Mouse (Mus musculus): ENCODE results near the gene Slc50a1. TPM values are rescaled to one million over a fixed set of nuclear protein-coding genes. Genes with fewer than 3 reads are reported as not detected.

Slc50a1 gene
- polyA plus RNA-seq, 1 experiment = not detected

DNA sequence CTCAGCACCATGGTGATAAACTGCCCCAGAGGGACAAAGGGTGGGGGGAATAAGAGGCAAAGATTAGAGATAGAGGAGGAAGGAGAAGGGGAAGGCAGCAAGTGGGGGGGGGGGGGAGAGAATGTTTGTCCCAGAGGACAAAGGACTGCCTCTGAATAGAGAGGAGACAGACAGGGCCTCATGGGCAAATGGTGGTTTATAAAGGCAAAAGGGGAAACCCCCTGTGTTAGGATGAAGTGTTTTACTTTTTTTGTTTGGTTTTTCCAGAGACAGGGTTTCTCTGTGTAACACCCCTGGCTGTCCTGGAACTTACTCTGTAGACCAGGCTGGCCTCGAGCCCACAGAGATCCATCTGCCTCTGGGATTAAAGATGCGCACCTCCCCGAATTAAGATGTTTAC lies 10.2 kb downstream of the Slc50a1 start:
- Histone ChIP-seq H3K27ac (ENCODE audit: insufficient read depth, low read depth, low read length) (no peak overlapping the region), H3K4me3 (ENCODE audit: insufficient read depth, low read depth, low read length) (no peak overlapping the region), H3K4me1 (ENCODE audit: control insufficient read depth, insufficient read depth, low read length) (no peaks in the 10 kb centered on the region)
- WGBS = 75% methylated on average over 3 of the region's 3 CpGs
- TF ChIP-seq POLR2A (IDR thresholded peaks at IDR 0.05; ENCODE audit: insufficient read depth, low read depth, low read length) = no peak
- no peak for TF ChIP-seq CTCF (IDR thresholded peaks at IDR 0.05; ENCODE audit: insufficient read depth, low read depth, low read length)

- TF ChIP-seq POLR2A (IDR thresholded peaks at IDR 0.05; ENCODE audit: insufficient read depth, low read depth, low read length) (no peak), CTCF (IDR thresholded peaks at IDR 0.05; ENCODE audit: insufficient read depth, low read depth, low read length) (no peak)
- Histone ChIP-seq H3K4me3 (ENCODE audit: insufficient read depth, low read depth, low read length) (no peak within 1 kb of the TSS), H3K27ac (ENCODE audit: insufficient read depth, low read depth, low read length) (no peak within 1 kb of the TSS), H3K4me1 (ENCODE audit: control insufficient read depth, insufficient read depth, low read length) (no peaks in the 10 kb centered on the region)
- WGBS = 37% methylated on average over 7 of the region's 7 CpGs
Observed at GRCm38 (mm10) chr3:89259076-89259475, 11.3 kb downstream of the Slc50a1 start, which contains the start of gene Dpm3. Gene Dpm3 (plus strand): TSS chr3:89259358.

DNA sequence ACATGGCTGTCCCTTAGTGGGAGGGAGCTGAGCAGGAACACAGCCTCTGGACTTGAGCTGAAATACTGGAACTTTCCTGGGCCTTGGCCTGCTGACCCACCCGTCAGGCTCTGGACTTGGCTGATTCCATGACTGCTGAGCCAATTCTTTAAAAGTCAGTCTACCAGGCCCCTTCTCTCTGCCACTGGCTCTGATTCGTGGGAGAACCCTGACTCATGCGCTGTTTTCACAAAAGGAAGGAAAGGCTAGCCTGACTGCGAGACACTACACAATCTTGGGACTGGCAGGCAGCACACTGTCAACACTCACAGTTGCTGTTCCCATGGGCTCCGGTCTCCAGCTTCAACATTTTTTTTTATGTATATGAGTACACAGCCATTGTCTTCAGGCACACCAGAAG lies 14.2 kb downstream of the Slc50a1 start:
- Histone ChIP-seq H3K4me1 (ENCODE audit: control insufficient read depth, insufficient read depth, low read length) (peaks cover 4% of the 10 kb centered on the region), H3K27ac (ENCODE audit: insufficient read depth, low read depth, low read length) (no peak overlapping the region), H3K4me3 (ENCODE audit: insufficient read depth, low read depth, low read length) (no peak overlapping the region)
- TF ChIP-seq CTCF (IDR thresholded peaks at IDR 0.05; ENCODE audit: insufficient read depth, low read depth, low read length) = no peak
- no peak for TF ChIP-seq POLR2A (IDR thresholded peaks at IDR 0.05; ENCODE audit: insufficient read depth, low read depth, low read length)
- WGBS = 66% methylated on average over 5 of the region's 5 CpGs

DNA sequence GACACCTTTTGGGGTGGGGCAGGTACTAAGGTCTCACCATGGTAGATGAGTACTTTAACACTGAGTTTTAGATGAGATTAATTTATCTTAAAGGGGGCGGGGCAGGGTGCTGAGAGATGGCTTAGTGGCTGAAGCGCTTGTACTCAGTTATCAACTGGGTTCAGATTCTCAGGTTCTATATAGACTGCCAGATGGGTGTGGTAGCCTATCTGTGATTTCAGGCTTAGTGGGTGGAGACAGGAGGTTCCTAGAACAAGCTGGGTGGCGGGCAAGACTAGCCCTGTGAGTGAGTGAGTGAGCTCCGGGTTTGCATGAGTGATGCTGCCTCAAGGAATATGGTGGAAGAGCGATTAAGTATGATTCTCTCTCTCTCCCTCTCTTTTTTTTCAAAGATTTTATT lies 15.4 kb downstream of the Slc50a1 start:
- TF ChIP-seq POLR2A (IDR thresholded peaks at IDR 0.05; ENCODE audit: insufficient read depth, low read depth, low read length) = no peak
- TF ChIP-seq CTCF (IDR thresholded peaks at IDR 0.05; ENCODE audit: insufficient read depth, low read depth, low read length) = no peak
- 94% methylated on average over 5 of the region's 5 CpGs for WGBS
- no peak overlapping the region for H3K27ac ChIP-seq (ENCODE audit: insufficient read depth, low read depth, low read length)

GRCm38 (mm10) chr3:89251365-89251895 lies 18.9 kb downstream of the Slc50a1 start:
- Histone ChIP-seq H3K4me3 (ENCODE audit: insufficient read depth, low read depth, low read length) (no peak overlapping the region), H3K27ac (ENCODE audit: insufficient read depth, low read depth, low read length) (no peak overlapping the region), H3K4me1 (ENCODE audit: control insufficient read depth, insufficient read depth, low read length) (peaks cover 10% of the 10 kb centered on the region)
- WGBS = 9% methylated on average over 17 of the region's 17 CpGs
- TF ChIP-seq POLR2A (IDR thresholded peaks at IDR 0.05; ENCODE audit: insufficient read depth, low read depth, low read length) = no peak
- TF ChIP-seq CTCF (IDR thresholded peaks at IDR 0.05; ENCODE audit: insufficient read depth, low read depth, low read length) = no peak

More for the DNA sequence above, 15.4 kb downstream of the Slc50a1 start:
- Histone ChIP-seq H3K4me1 (ENCODE audit: control insufficient read depth, insufficient read depth, low read length) (peaks cover 5% of the 10 kb centered on the region), H3K4me3 (ENCODE audit: insufficient read depth, low read depth, low read length) (no peak overlapping the region)

- 25% methylated on average over 7 of the region's 7 CpGs for WGBS
- Histone ChIP-seq H3K4me1 (ENCODE audit: control insufficient read depth, insufficient read depth, low read length) (peaks cover 10% of the 10 kb centered on the region), H3K4me3 (ENCODE audit: insufficient read depth, low read depth, low read length) (no peak overlapping the region), H3K27ac (ENCODE audit: insufficient read depth, low read depth, low read length) (no peak overlapping the region)
- TF ChIP-seq POLR2A (IDR thresholded peaks at IDR 0.05; ENCODE audit: insufficient read depth, low read depth, low read length) = no peak
- TF ChIP-seq CTCF (IDR thresholded peaks at IDR 0.05; ENCODE audit: insufficient read depth, low read depth, low read length) = no peak
Observed at GRCm38 (mm10) chr3:89250435-89251040, 19.8 kb downstream of the Slc50a1 start.

GRCm38 (mm10) chr3:89247466-89247865 lies 22.9 kb downstream of the Slc50a1 start:
- Histone ChIP-seq H3K4me1 (ENCODE audit: control insufficient read depth, insufficient read depth, low read length) (peaks cover 23% of the 10 kb centered on the region), H3K4me3 (ENCODE audit: insufficient read depth, low read depth, low read length) (no peak overlapping the region), H3K27ac (ENCODE audit: insufficient read depth, low read depth, low read length) (no peak overlapping the region)
- WGBS = 79% methylated on average over 4 of the region's 4 CpGs
- no peak for TF ChIP-seq CTCF (IDR thresholded peaks at IDR 0.05; ENCODE audit: insufficient read depth, low read depth, low read length)

GRCm38 (mm10) chr3:89246261-89247100 lies 23.9 kb downstream of the Slc50a1 start, which contains the start of gene Trim46:
Gene Trim46 (minus strand): TSS chr3:89246309.
- TF ChIP-seq CTCF (IDR thresholded peaks at IDR 0.05; ENCODE audit: insufficient read depth, low read depth, low read length) (peak; percentile 73), POLR2A (IDR thresholded peaks at IDR 0.05; ENCODE audit: insufficient read depth, low read depth, low read length) (no peak; the same call in 1 of the 2 replicates)
- Histone ChIP-seq H3K27ac (ENCODE audit: insufficient read depth, low read depth, low read length) (peak within 1 kb of the TSS; percentile 88), H3K4me3 (ENCODE audit: insufficient read depth, low read depth, low read length) (peak within 1 kb of the TSS; percentile 95), H3K4me1 (ENCODE audit: control insufficient read depth, insufficient read depth, low read length) (peaks cover 24% of the 10 kb centered on the region)
- WGBS = under 1% methylated on average over 42 of the region's 42 CpGs

DNA sequence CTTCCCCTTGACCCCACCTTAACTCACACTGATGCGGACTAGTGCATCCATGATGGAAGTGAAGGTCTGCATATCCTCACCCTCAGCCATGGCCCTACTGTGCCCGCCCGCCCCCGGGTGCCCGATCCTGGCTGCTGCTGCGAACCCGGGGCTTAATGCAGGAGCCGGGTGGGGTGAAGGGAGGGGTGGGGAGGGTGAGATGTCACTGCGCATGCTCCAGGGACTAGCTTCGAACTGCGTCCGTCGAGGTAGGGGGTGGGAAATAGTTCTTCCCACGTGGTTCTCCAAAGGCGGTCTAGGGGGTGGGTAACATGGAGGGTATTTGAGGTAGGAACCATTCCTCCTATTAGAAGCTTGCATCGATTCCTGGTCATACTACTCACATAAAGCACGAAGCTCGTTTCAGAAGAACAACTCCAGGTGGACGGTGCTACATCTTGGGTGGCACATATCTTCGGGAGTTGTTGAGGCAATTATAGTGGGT lies 24.6 kb downstream of the Slc50a1 start, which contains the start of gene Krtcap2:
TSS of gene Krtcap2 (plus strand) at position 279 of the 484 bp plus-strand sequence.
- TF ChIP-seq POLR2A (IDR thresholded peaks at IDR 0.05; ENCODE audit: insufficient read depth, low read depth, low read length) = peak; percentile 39; the same call in 1 of the 2 replicates
- no peak for TF ChIP-seq CTCF (IDR thresholded peaks at IDR 0.05; ENCODE audit: insufficient read depth, low read depth, low read length)
- Histone ChIP-seq H3K4me1 (ENCODE audit: control insufficient read depth, insufficient read depth, low read length) (peaks cover 21% of the 10 kb centered on the region), H3K27ac (ENCODE audit: insufficient read depth, low read depth, low read length) (peak within 1 kb of the TSS; percentile 88), H3K4me3 (ENCODE audit: insufficient read depth, low read depth, low read length) (peak within 1 kb of the TSS; percentile 95)
- WGBS = 1% methylated on average over 20 of the region's 20 CpGs
